ENCODE assay signal across 16 mouse cellular contexts in genomic region chr3:37903021-37903420, GRCm38 (mm10).
"Had no signal": no experiment of that assay in that cellular context is flagged by ENCODE, and none has a peak within 500 bp of the region (broad histone marks: within the 10 kb centered on the region; RNA-seq: fewer than 3 reads in every experiment).

No protein-coding gene starts in this region.

- H3K4me2 ChIP-seq: lung, embryonic 14.5 days; midbrain, embryonic 13.5 days; neural tube, embryonic 13.5 days; neural tube, embryonic 15.5 days had no signal

- H3K36me3 ChIP-seq: midbrain, embryonic 10.5 days; midbrain, embryonic 13.5 days; neural tube, embryonic 13.5 days; neural tube, embryonic 15.5 days had no signal

- ATAC-seq: midbrain, embryonic 13.5 days; midbrain, embryonic 16.5 days had no signal

- H3K9me3 ChIP-seq: midbrain, embryonic 10.5 days; midbrain, embryonic 13.5 days; neural tube, embryonic 13.5 days; neural tube, embryonic 15.5 days had no signal

- H3K27ac ChIP-seq: midbrain, embryonic 10.5 days; midbrain, embryonic 13.5 days; neural tube, embryonic 13.5 days; neural tube, embryonic 15.5 days had no signal

- DNase-seq: lung, embryonic 14.5 days; lung, postnatal 4 days; retina, postnatal 1 day; right cerebral cortex, adult 18-20 months; right cerebral cortex, postnatal 25 days; right cerebral cortex, postnatal 4 days; spleen, adult 18-20 months; thymus, adult 18-20 months; thymus, postnatal 14 days; thymus, postnatal 36 days had no signal

- H3K9ac ChIP-seq: lung, embryonic 14.5 days; midbrain, embryonic 13.5 days; neural tube, embryonic 13.5 days; neural tube, embryonic 15.5 days had no signal

- H3K4me3 ChIP-seq: midbrain, embryonic 10.5 days; midbrain, embryonic 13.5 days; myocyte; neural tube, embryonic 13.5 days; neural tube, embryonic 15.5 days had no signal
